Mouse (Mus musculus) inflammation-experienced regulatory T-cells (primary cell): ENCODE data around the gene Coa6. TPM values are rescaled to one million over a fixed set of nuclear protein-coding genes. Genes with fewer than 3 reads are reported as not detected.

Source experiments
- polyA plus RNA-seq, 2 experiments: library from polyadenylated mRNA; unstranded; fragments of 100-300 nt; shearing (Covaris generic); gene quantifications; one replicate each; pipeline ENCODE4 v1.2.1; 2017

Coa6 gene
- 10 to 100 TPM; 48.8 to 61.2 TPM for polyA plus RNA-seq

GRCm38 (mm10) chr8:126422174-126422919 is at the start of gene Coa6:
TSS of gene Coa6 (plus strand) at chr8:126422515.

DNA sequence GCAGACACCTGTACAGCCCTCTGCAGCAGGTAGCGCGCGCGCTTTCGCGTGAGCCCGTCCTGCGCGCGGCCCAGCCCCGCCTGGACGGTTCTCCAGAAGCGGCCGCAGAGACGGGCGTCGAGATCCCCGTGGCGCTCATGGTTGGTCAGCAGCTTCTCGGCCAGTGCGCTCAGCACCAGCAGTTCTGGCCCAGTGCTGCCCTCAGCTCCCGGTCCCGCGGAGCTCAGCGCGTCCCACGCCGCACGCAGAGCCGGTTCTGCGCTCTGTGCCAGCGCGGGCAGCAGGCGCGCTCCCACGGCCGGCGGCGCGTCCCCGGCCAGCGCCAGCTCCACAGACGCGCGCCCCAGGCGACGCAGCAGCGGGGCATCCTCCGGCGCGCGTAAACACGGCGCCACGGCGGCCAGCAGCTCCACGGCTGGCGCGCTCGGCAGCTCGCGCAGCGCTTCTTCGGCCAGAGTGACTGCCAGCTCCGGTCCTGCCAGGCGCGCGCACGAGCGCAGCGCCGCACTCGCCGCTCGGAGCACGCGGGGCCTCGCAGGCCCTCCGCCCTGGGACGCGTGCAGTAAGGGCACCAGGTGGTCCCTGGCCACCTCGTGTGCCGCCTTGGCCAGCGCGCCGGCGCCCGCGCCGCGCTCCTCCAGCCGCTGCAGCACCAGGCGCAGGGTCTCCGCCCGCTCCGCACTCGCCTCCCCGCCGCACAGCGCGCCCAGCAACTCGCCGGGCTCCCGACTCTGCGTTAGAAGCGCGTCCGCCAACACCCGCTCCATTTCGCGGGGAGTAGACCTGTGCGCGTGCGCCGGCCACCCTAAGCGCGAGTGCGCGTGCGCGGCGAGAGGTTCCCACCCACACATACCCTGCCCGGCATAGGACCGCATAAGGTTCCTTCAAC is 52.2 kb downstream of the Coa6 start, which contains the start of gene Tarbp1:
Gene Tarbp1, minus strand, starts transcription at position 767 of the 889 bp plus-strand sequence.

Other genes with a start within 250 kb of the Coa6 start
- gene Slc35f3, start 124.0 kb upstream of the Coa6 start, polyA plus RNA-seq, result under 1 TPM in 1 of 2 experiments, not detected in 1; 0.18 TPM
- gene Tarbp1, start 52.5 kb downstream of the Coa6 start, polyA plus RNA-seq, result 10 to 100 TPM in 1 of 2 experiments, 1 to 10 TPM in 1; 6.9 to 11.6 TPM
- 100 to 1,000 TPM in 1 of 2 experiments, 10 to 100 TPM in 1; 82.6 to 111 TPM for gene Irf2bp2, start 171.5 kb downstream of the Coa6 start, polyA plus RNA-seq